Comparison of ENCODE assay signal across 16 mouse cellular contexts in the genomic region with DNA sequence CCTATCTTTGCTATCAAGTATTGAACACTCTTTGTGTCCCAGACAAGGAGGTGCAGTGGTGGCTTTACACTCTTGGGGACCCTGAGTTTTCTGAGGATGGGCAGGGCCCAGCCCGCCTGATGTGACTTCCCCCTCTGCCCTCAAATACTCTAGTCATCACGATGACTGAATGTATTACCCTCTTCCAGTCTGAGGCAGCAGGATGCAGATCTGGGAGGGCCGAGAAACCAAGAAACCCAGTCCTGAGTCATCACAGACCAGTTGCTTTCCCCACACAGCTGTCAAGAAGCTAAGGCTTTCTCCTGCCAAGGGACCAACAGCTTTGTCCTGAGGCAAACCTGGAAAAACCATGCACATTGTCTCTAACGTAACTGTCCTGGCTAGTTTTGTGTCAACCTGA. TPM values are rescaled to one million over a fixed set of nuclear protein-coding genes. Genes with fewer than 3 reads are reported as not detected.
A peak's percentile ranks its signal among the peaks of the same experiment; 100 is the strongest.
DNase-seq lines count a peak whose midpoint lies in the region; ATAC-seq and TF ChIP-seq lines count a peak whose summit lies in the region.
"Had no signal": no experiment of that assay in that cellular context is flagged by ENCODE, and none has a peak within 500 bp of the region (broad histone marks: within the 10 kb centered on the region; RNA-seq: fewer than 3 reads in every experiment).

No protein-coding gene starts in this region.

- peak; percentile 21; the same call in 1 of the 2 replicates for ATAC-seq in lung, postnatal 0 days
- no peak for ATAC-seq in liver, embryonic 16.5 days (ENCODE audit: low read depth)
- ATAC-seq in intestine, embryonic 16.5 days, result no peak
- ATAC-seq: forebrain, postnatal 0 days; midbrain, embryonic 16.5 days had no signal

- DNase-seq in lung, postnatal 0 days (ENCODE audit: low spot score), result peak; percentile 49
- DNase-seq in lung, postnatal 25 days (ENCODE audit: low spot score), result no peak
- no peak for DNase-seq in embryonic facial prominence, embryonic 10.5 days (ENCODE audit: low spot score)
- no peak for DNase-seq in thymus, adult 18-20 months
- DNase-seq in adrenal gland, postnatal 4 days (ENCODE audit: low spot score in 2 of 2), result no peak
- DNase-seq: adrenal gland, adult 2 months; cerebellum, adult 11-12 months; forebrain, postnatal 0 days; gastrocnemius, postnatal 10 days; kidney, adult 2 months; right cerebral cortex, postnatal 25 days had no signal

- H3K4me2 ChIP-seq in lung, postnatal 0 days (replicated peaks; ENCODE audit: low read depth, low read length), result no peak overlapping the region
- H3K4me2 ChIP-seq in liver, embryonic 16.5 days (ENCODE audit: low read depth, low read length), result peak overlapping the region; percentile 39; the same call in 1 of the 2 replicates
- H3K4me2 ChIP-seq in intestine, embryonic 16.5 days (ENCODE audit: low read depth, low read length), result no peak overlapping the region
- H3K4me2 ChIP-seq: hindbrain, embryonic 14.5 days had no signal

- H3K9ac ChIP-seq in lung, postnatal 0 days (replicated peaks; ENCODE audit: low read depth), result no peak overlapping the region
- H3K9ac ChIP-seq in liver, embryonic 16.5 days (ENCODE audit: low read depth, low read length), result peak overlapping the region; percentile 28; the same call in 1 of the 2 replicates
- no peak overlapping the region for H3K9ac ChIP-seq in intestine, embryonic 16.5 days (ENCODE audit: low read depth, low read length)
- H3K9ac ChIP-seq: forebrain, postnatal 0 days; hindbrain, embryonic 14.5 days had no signal

- H3K4me1 ChIP-seq in lung, postnatal 0 days (ENCODE audit: insufficient read depth, low read depth, low read length), result no peaks in the 10 kb centered on the region
- H3K4me1 ChIP-seq in embryonic facial prominence, embryonic 10.5 days, result peaks cover 12% of the 10 kb centered on the region
- H3K4me1 ChIP-seq in liver, embryonic 16.5 days (ENCODE audit: control insufficient read depth, low read depth, low read length), result no peaks in the 10 kb centered on the region; the same call in none of the 2 replicates
- H3K4me1 ChIP-seq in small intestine, adult 2 months (ENCODE audit: control insufficient read depth, insufficient read depth, insufficient read length, low read length), result no peaks in the 10 kb centered on the region
- H3K4me1 ChIP-seq in intestine, embryonic 16.5 days (ENCODE audit: control insufficient read depth, insufficient read depth, low read length), result no peaks in the 10 kb centered on the region

- TF ChIP-seq EP300 in lung, postnatal 0 days (IDR thresholded peaks at IDR 0.05), result no peak

- no peak for TF ChIP-seq POLR2A in small intestine, adult 2 months (IDR thresholded peaks at IDR 0.05; ENCODE audit: low read depth, low read length)

- WGBS in lung, postnatal 0 days, result 66% methylated on average over 4 of the region's 4 CpGs
- 79% methylated on average over 4 of the region's 4 CpGs for WGBS in embryonic facial prominence, embryonic 10.5 days
- WGBS in liver, embryonic 16.5 days (ENCODE audit: insufficient replicate concordance), result 23% methylated on average over 4 of the region's 4 CpGs
- WGBS in small intestine, adult 2 months, result 70% methylated on average over 4 of the region's 4 CpGs
- WGBS in intestine, embryonic 16.5 days, result 75% methylated on average over 4 of the region's 4 CpGs

- no peak overlapping the region for H3K4me3 ChIP-seq in lung, postnatal 0 days (ENCODE audit: low read depth, low read length)
- H3K4me3 ChIP-seq in embryonic facial prominence, embryonic 10.5 days, result no peak overlapping the region
- peak overlapping the region; percentile 24; the same call in 1 of the 2 replicates for H3K4me3 ChIP-seq in liver, embryonic 16.5 days (ENCODE audit: low read depth, low read length)
- no peak overlapping the region for H3K4me3 ChIP-seq in small intestine, adult 2 months (ENCODE audit: low read depth, low read length)
- no peak overlapping the region for H3K4me3 ChIP-seq in intestine, embryonic 16.5 days (ENCODE audit: low read length)

- no peaks in the 10 kb centered on the region for H3K36me3 ChIP-seq in lung, postnatal 0 days (ENCODE audit: insufficient read depth, low read length)
- H3K36me3 ChIP-seq in embryonic facial prominence, embryonic 10.5 days (replicated peaks), result no peaks in the 10 kb centered on the region
- H3K36me3 ChIP-seq in liver, embryonic 16.5 days (ENCODE audit: control insufficient read depth, insufficient read depth), result no peaks in the 10 kb centered on the region; the same call in 1 of the 2 replicates
- H3K36me3 ChIP-seq in small intestine, adult 2 months (ENCODE audit: control insufficient read depth, insufficient read depth, low read length), result no peaks in the 10 kb centered on the region
- H3K36me3 ChIP-seq in intestine, embryonic 16.5 days (ENCODE audit: control insufficient read depth, insufficient read depth, low read length), result no peaks in the 10 kb centered on the region

- no peak overlapping the region for H3K27ac ChIP-seq in lung, postnatal 0 days (ENCODE audit: low read length)
- 0 out of 2 replicates have a peak overlapping the region, but pooled peaks have one; percentile 2 for H3K27ac ChIP-seq in embryonic facial prominence, embryonic 10.5 days (replicated peaks)
- peak overlapping the region; percentile 82 for H3K27ac ChIP-seq in liver, embryonic 16.5 days (ENCODE audit: low read length)
- 0 out of 2 replicates have a peak overlapping the region, but pooled peaks have one; percentile 22 for H3K27ac ChIP-seq in small intestine, adult 2 months (ENCODE audit: insufficient read depth, low read depth, low read length)
- H3K27ac ChIP-seq in intestine, embryonic 16.5 days (ENCODE audit: low read length), result no peak overlapping the region
- H3K27ac ChIP-seq: hindbrain, embryonic 14.5 days had no signal

- H3K27me3 ChIP-seq in lung, postnatal 0 days (replicated peaks; ENCODE audit: insufficient read depth, low read length), result no peaks in the 10 kb centered on the region
- no peaks in the 10 kb centered on the region for H3K27me3 ChIP-seq in embryonic facial prominence, embryonic 10.5 days (replicated peaks; ENCODE audit: low read depth, poor library complexity, severe bottlenecking)
- H3K27me3 ChIP-seq in liver, embryonic 16.5 days (ENCODE audit: control insufficient read depth, insufficient read depth, low read depth, low read length), result no peaks in the 10 kb centered on the region
- H3K27me3 ChIP-seq in small intestine, adult 2 months (ENCODE audit: control insufficient read depth, insufficient read depth, low read length), result no peaks in the 10 kb centered on the region
- no peaks in the 10 kb centered on the region for H3K27me3 ChIP-seq in intestine, embryonic 16.5 days (replicated peaks; ENCODE audit: control insufficient read depth, insufficient read depth, low read length)

- no peak for TF ChIP-seq CTCF in lung, postnatal 0 days (IDR thresholded peaks at IDR 0.05)
- no peak for TF ChIP-seq CTCF in small intestine, adult 2 months (IDR thresholded peaks at IDR 0.05; ENCODE audit: extremely low read depth, insufficient read length, insufficient replicate concordance, low read depth, low read length)

- H3K9me3 ChIP-seq in lung, postnatal 0 days (ENCODE audit: low read length), result no peaks in the 10 kb centered on the region
- no peaks in the 10 kb centered on the region for H3K9me3 ChIP-seq in embryonic facial prominence, embryonic 10.5 days
- no peaks in the 10 kb centered on the region; the same call in 1 of the 2 replicates for H3K9me3 ChIP-seq in liver, embryonic 16.5 days (replicated peaks; ENCODE audit: control insufficient read depth, low read length)
- 0 out of 2 replicates have a peak, but pooled peaks cover 4% of the 10 kb centered on the region for H3K9me3 ChIP-seq in intestine, embryonic 16.5 days (ENCODE audit: control insufficient read depth, low read length)

RNA-seq across cellular contexts. Expression of a gene that starts 2.9 kb away (rescaled TPM):
- 59.6 and 76.9 TPM in 2 replicates for polyA plus RNA-seq in lung, postnatal 0 days (2015; fragmentation: Nextera tagmentation; extraction: Ambion mirVana)
- polyA plus RNA-seq in embryonic facial prominence, embryonic 10.5 days (2016; fragmentation: Nextera tagmentation; extraction: Ambion mirVana), result 5.5 and 5.8 TPM in 2 replicates
- 47.5 and 49.0 TPM in 2 replicates for polyA plus RNA-seq in liver, embryonic 16.5 days (2015; fragmentation: Nextera tagmentation; extraction: Ambion mirVana)
- polyA plus RNA-seq in small intestine, adult 2 months (2012; rRNA removed), result 12.3 and 21.8 TPM in 2 replicates
- 11.2 and 11.4 TPM in 2 replicates for polyA plus RNA-seq in intestine, embryonic 16.5 days (2015; fragmentation: Nextera tagmentation; extraction: Ambion mirVana)
- total RNA-seq in adrenal gland, postnatal 4 days (2021), result 10 to 100 TPM in 1 of 2 experiments, 1 to 10 TPM in 1; 9.6 to 12.8 TPM

Comparison
In these comparisons a context has a peak if more than half of its experiments do, and no peak if none do; other contexts are left out.
1. H3K27ac ChIP-seq: peak in embryonic facial prominence, embryonic 10.5 days (single experiment), liver, embryonic 16.5 days (single experiment) and small intestine, adult 2 months (single experiment); none in lung, postnatal 0 days (single experiment) and intestine, embryonic 16.5 days (single experiment).